18 mouse cellular contexts compared by ENCODE assay signal in the genomic region with DNA sequence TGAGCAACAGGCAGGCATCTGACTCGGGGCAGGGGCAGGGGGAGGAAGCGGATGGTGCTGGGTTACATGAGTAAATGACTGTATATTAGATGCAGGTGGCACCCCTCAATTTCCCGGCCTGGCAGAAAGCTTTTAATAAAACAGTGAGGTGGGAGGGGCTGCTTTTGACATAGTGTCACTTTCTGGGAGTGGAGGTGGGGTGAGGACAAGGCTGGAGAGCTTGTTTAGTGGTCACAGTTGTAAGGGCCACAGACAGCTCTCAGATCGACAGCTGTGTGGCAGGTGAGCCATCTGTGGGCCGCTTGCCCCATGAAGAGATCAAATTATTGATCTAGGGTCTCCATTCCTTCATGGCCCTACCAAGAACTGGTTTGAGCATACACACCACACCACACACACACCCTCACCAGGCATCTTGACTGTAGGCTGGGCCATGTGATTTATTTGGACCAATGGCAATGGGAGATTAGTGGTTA.
DNase-seq lines count a peak whose midpoint lies in the region; ATAC-seq and TF ChIP-seq lines count a peak whose summit lies in the region.
"Had no signal": no experiment of that assay in that cellular context is flagged by ENCODE, and none has a peak within 500 bp of the region (broad histone marks: within the 10 kb centered on the region; RNA-seq: fewer than 3 reads in every experiment).

No protein-coding gene starts in this region.

- 35% methylated on average over 5 of the region's 5 CpGs for WGBS in kidney, embryonic 16.5 days
- WGBS in embryonic facial prominence, embryonic 13.5 days: 19% methylated on average over 5 of the region's 5 CpGs
- 23% methylated on average over 5 of the region's 5 CpGs for WGBS in limb, embryonic 13.5 days
- 78% methylated on average over 5 of the region's 5 CpGs for WGBS in cerebellum, adult 2 months

- no peak overlapping the region for H3K27ac ChIP-seq in kidney, embryonic 16.5 days (ENCODE audit: low read length)
- H3K27ac ChIP-seq in embryonic facial prominence, embryonic 13.5 days: no peak overlapping the region
- H3K27ac ChIP-seq in limb, embryonic 13.5 days: no peak overlapping the region
- H3K27ac ChIP-seq in cerebellum, adult 2 months (ENCODE audit: insufficient read depth, low read length): no peak overlapping the region
- H3K27ac ChIP-seq: forebrain, embryonic 15.5 days; hindbrain, embryonic 12.5 days; midbrain, embryonic 12.5 days had no signal

- no peak overlapping the region for H3K9ac ChIP-seq in kidney, embryonic 16.5 days (replicated peaks; ENCODE audit: low read length)
- H3K9ac ChIP-seq in embryonic facial prominence, embryonic 13.5 days: no peak overlapping the region
- H3K9ac ChIP-seq in limb, embryonic 13.5 days: no peak overlapping the region
- H3K9ac ChIP-seq: forebrain, embryonic 15.5 days; hindbrain, embryonic 12.5 days; liver, postnatal 0 days; midbrain, embryonic 12.5 days had no signal

- no peak for DNase-seq in cerebellum, adult 11-12 months
- no peak for DNase-seq in kidney, adult 8-10 months
- DNase-seq in adrenal gland, postnatal 25 days: no peak
- no peak for DNase-seq in cerebellum, adult 2 months
- DNase-seq: adrenal gland, postnatal 10 days; gastrocnemius, postnatal 14 days; kidney, postnatal 10 days; layer of hippocampus, postnatal 36 days; liver, postnatal 0 days; lung, postnatal 10 days had no signal

- TF ChIP-seq CTCF in cerebellum, adult 2 months (IDR thresholded peaks at IDR 0.05; ENCODE audit: borderline replicate concordance, insufficient read depth, low read depth, low read length): no peak

- no peak overlapping the region for H3K4me3 ChIP-seq in kidney, embryonic 16.5 days (ENCODE audit: low read length)
- H3K4me3 ChIP-seq in embryonic facial prominence, embryonic 13.5 days: no peak overlapping the region
- H3K4me3 ChIP-seq in limb, embryonic 13.5 days: no peak overlapping the region
- no peak overlapping the region for H3K4me3 ChIP-seq in cerebellum, adult 2 months (replicated peaks; ENCODE audit: insufficient read depth, low read depth, low read length)
- H3K4me3 ChIP-seq: forebrain, embryonic 15.5 days; hindbrain, embryonic 12.5 days; midbrain, embryonic 12.5 days had no signal

- H3K36me3 ChIP-seq in kidney, embryonic 16.5 days (ENCODE audit: insufficient read depth, low read length): no peaks in the 10 kb centered on the region
- H3K36me3 ChIP-seq in embryonic facial prominence, embryonic 13.5 days: no peaks in the 10 kb centered on the region
- H3K36me3 ChIP-seq in limb, embryonic 13.5 days: no peaks in the 10 kb centered on the region
- H3K36me3 ChIP-seq: forebrain, embryonic 15.5 days; hindbrain, embryonic 12.5 days; midbrain, embryonic 12.5 days had no signal

- H3K4me1 ChIP-seq in kidney, embryonic 16.5 days (ENCODE audit: insufficient read depth, low read length): no peaks in the 10 kb centered on the region
- peaks cover 15% of the 10 kb centered on the region for H3K4me1 ChIP-seq in embryonic facial prominence, embryonic 13.5 days
- peaks cover 13% of the 10 kb centered on the region for H3K4me1 ChIP-seq in limb, embryonic 13.5 days
- H3K4me1 ChIP-seq in cerebellum, adult 2 months (ENCODE audit: control insufficient read depth, insufficient read depth, low read length): peaks cover 4% of the 10 kb centered on the region
- H3K4me1 ChIP-seq: forebrain, embryonic 15.5 days; hindbrain, embryonic 12.5 days; midbrain, embryonic 12.5 days had no signal

- peak; percentile 14; the same call in 1 of the 2 replicates for ATAC-seq in cerebellum, adult (ENCODE audit: insufficient number of reproducible peaks, low FRiP score, low TSS enrichment)
- peak; percentile 75 for ATAC-seq in kidney, embryonic 16.5 days (ENCODE audit: low FRiP score, low TSS enrichment)
- ATAC-seq in embryonic facial prominence, embryonic 13.5 days (ENCODE audit: insufficient number of reproducible peaks, insufficient read depth, low FRiP score, low TSS enrichment, low read depth): peak; percentile 74; the same call in 1 of the 2 replicates
- ATAC-seq in limb, embryonic 13.5 days (ENCODE audit: low FRiP score, low read depth): peak; percentile 64
- ATAC-seq: forebrain, embryonic 15.5 days; liver, postnatal 0 days had no signal

- no peaks in the 10 kb centered on the region for H3K27me3 ChIP-seq in kidney, embryonic 16.5 days (ENCODE audit: insufficient read depth, low read length)
- no peaks in the 10 kb centered on the region for H3K27me3 ChIP-seq in embryonic facial prominence, embryonic 13.5 days
- H3K27me3 ChIP-seq in limb, embryonic 13.5 days: no peaks in the 10 kb centered on the region
- no peaks in the 10 kb centered on the region for H3K27me3 ChIP-seq in cerebellum, adult 2 months (ENCODE audit: control insufficient read depth, insufficient read depth, low read length)
- H3K27me3 ChIP-seq: forebrain, embryonic 15.5 days; hindbrain, embryonic 12.5 days; midbrain, embryonic 12.5 days had no signal

- H3K4me2 ChIP-seq in kidney, embryonic 16.5 days (replicated peaks; ENCODE audit: low read depth, low read length): no peak overlapping the region
- H3K4me2 ChIP-seq in embryonic facial prominence, embryonic 13.5 days: peak overlapping the region; percentile 18; the same call in 1 of the 2 replicates
- no peak overlapping the region for H3K4me2 ChIP-seq in limb, embryonic 13.5 days (replicated peaks)
- H3K4me2 ChIP-seq: forebrain, embryonic 15.5 days; hindbrain, embryonic 12.5 days; liver, embryonic 11.5 days; midbrain, embryonic 12.5 days had no signal

- no peak for TF ChIP-seq POLR2A in cerebellum, adult 2 months (IDR thresholded peaks at IDR 0.05; ENCODE audit: borderline replicate concordance, insufficient read depth, low read length)

- peaks cover 7% of the 10 kb centered on the region; the same call in 1 of the 2 replicates for H3K9me3 ChIP-seq in kidney, embryonic 16.5 days (ENCODE audit: low read length)
- 0 out of 2 replicates have a peak, but pooled peaks cover 8% of the 10 kb centered on the region for H3K9me3 ChIP-seq in embryonic facial prominence, embryonic 13.5 days
- H3K9me3 ChIP-seq in limb, embryonic 13.5 days: no peaks in the 10 kb centered on the region
- H3K9me3 ChIP-seq: forebrain, embryonic 15.5 days; hindbrain, embryonic 12.5 days; midbrain, embryonic 12.5 days had no signal

Comparison
In these comparisons a context has a peak if more than half of its experiments do, and no peak if none do; other contexts are left out.
1. ATAC-seq: peak in every context shown above with its lines; median percentile 75 in kidney, embryonic 16.5 days; 74 in embryonic facial prominence, embryonic 13.5 days; 64 in limb, embryonic 13.5 days; 14 in cerebellum, adult.